Mouse (Mus musculus): ENCODE data around the gene Eefsec. TPM values are rescaled to one million over a fixed set of nuclear protein-coding genes. Genes with fewer than 3 reads are reported as not detected.

The Eefsec gene
- polyA plus RNA-seq (2016; fragmentation: Nextera tagmentation; extraction: Ambion mirVana): 27.9 and 29.9 TPM in 2 replicates

DNA sequence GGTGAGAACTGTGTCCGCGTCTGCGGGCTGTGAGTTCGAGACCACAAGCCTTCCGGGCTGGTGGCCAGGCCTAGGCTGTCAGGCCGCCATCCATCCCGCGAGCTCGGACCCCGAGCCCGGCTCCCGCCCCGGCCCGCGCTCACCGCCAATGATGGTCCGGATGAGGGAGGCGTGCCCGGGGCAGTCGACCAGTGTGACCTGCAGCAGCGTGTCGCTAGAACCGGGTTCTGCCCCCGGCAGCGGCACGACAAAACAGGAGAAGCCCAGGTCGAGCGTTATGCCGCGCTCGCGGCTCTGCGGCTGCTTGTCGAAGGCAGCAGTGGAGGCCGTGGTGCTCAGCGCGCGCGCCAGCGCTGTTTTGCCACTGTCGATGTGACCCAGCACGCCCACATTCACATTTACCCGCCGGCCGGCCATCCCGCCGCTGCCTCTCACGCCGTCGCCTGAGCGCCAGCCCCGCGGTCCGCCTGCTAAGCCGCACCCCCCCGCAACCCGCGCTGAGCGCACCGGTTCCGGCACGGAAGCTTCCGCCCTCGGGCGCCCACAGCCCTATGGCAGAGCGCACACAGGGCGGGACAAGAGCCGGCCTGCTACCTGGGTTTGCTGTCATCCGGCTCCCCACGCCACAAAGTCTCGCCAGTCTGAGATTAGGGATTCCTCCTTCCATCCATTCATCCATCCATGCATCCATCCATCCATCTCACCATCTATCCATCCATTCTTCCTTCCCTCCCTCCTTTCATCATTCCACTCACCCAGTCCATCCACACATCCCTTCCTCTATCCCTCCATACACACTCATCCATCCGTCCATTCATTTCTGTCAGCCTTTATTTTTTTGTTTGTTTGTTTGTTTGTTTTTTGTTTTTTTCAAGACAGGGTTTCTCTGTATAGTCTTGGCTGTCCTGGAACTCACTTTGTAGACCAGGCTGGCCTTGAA is at the start of gene Eefsec:
Gene Eefsec, minus strand, starts transcription at position 477 of the 940 bp plus-strand sequence.
- Histone ChIP-seq H3K27ac (replicated peaks) (peak within 1 kb of the TSS; percentile 80), H3K4me2 (replicated peaks) (peak within 1 kb of the TSS; percentile 85), H3K9me3 (no peaks in the 10 kb centered on the region), H3K27me3 (peaks cover 18% of the 10 kb centered on the region; the same call in 1 of the 2 replicates), H3K4me1 (peaks cover 18% of the 10 kb centered on the region), H3K4me3 (peak within 1 kb of the TSS; percentile 87), H3K9ac (replicated peaks) (peak within 1 kb of the TSS; percentile 86), H3K36me3 (no peaks in the 10 kb centered on the region)
- ATAC-seq (ENCODE audit: low FRiP score, low read depth): peak; percentile 91
- 2% methylated on average over 65 of the region's 72 CpGs for WGBS

DNA sequence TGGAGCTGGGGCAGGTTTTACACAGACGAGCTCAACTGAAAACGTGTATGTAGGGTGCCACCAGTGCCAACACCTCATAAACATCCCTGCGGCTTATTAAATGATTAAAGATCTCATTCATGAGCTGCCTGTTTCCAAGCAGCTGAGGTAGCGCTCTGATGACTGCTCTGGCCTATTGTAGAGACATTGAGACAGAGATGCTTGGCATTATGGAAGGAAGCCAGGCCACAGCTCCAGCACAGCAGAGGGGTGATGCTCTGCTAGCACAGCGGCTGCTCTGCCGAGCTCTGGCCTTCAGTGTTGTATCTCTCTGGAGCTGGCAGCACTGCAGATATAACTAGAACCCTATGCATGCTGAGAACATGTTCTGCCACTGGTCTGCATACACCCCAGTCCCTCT is 47.4 kb upstream of the Eefsec start:
- Histone ChIP-seq H3K27ac (replicated peaks) (no peak overlapping the region), H3K4me1 (no peaks in the 10 kb centered on the region), H3K27me3 (0 out of 2 replicates have a peak, but pooled peaks cover 3% of the 10 kb centered on the region), H3K36me3 (peaks cover 69% of the 10 kb centered on the region), H3K9me3 (no peaks in the 10 kb centered on the region), H3K9ac (replicated peaks) (no peak overlapping the region), H3K4me3 (no peak overlapping the region), H3K4me2 (replicated peaks) (no peak overlapping the region)
- no peak for ATAC-seq (ENCODE audit: low FRiP score, low read depth)
- WGBS: 94% methylated on average over 6 of the region's 6 CpGs

DNA sequence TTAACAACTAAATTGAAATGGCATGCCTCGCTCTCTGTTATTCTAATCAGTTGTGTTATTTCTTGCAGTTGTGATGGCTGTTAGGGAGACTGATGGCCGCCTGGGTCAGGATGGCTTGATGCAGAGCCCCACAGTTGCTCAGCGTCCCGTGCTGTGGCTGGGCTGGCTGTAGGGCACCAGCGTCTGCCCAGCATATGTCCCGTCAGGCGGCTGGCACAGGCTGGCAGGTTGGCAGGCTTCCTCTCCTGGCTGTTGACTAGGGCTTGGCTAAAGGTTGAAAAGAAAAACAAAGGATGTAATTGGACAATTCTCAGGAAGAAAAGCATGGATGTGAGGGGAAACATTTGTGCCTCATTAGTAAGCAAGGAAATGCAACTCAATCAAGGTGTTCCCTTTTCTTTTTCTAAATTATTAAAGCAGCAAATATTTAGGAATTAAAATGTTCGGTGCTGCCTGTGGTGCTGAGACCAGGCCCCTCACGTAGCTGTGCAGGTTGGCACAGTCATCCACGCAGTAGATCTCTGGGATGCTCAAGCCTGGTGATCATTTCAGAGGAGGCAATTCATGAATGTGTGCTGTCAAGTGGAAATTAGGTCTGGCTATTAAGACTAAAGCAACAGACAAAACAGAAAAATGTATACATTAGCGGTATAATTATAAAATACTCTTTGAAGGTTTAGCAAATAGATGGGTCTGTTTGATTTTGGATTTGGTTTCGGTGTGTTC is 44.5 kb upstream of the Eefsec start:
- WGBS: 97% methylated on average over 12 of the region's 12 CpGs
- no peak overlapping the region for H3K9ac ChIP-seq (replicated peaks)
- no peak overlapping the region for H3K4me3 ChIP-seq
- H3K4me2 ChIP-seq (replicated peaks): no peak overlapping the region
- H3K4me1 ChIP-seq: no peaks in the 10 kb centered on the region
- peaks cover 74% of the 10 kb centered on the region for H3K36me3 ChIP-seq
- H3K27ac ChIP-seq (replicated peaks): no peak overlapping the region
- no peaks in the 10 kb centered on the region for H3K9me3 ChIP-seq
- no peak for ATAC-seq (ENCODE audit: low FRiP score, low read depth)
- H3K27me3 ChIP-seq: no peaks in the 10 kb centered on the region

DNA sequence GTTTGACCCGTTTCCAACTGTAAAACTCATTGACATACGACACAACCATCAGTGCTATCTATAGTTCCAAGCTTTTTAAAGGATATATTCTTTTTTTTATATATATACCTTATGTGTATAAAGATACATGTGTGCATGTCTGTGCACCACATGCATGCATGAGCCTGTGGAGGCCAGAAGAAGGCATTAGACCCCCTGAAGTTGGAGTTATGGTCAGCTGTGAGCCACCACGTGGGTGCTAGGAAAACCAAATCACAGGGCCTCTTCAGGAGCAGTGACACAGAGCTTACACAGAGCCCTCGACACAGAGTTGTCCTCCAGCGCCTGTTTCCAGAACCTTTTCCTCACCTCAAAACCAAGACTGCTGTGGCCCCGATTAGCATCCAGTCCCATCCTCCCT is 43.5 kb upstream of the Eefsec start:
- Histone ChIP-seq H3K27me3 (no peaks in the 10 kb centered on the region), H3K4me1 (no peaks in the 10 kb centered on the region), H3K9me3 (no peaks in the 10 kb centered on the region), H3K27ac (replicated peaks) (no peak overlapping the region), H3K4me2 (replicated peaks) (no peak overlapping the region), H3K4me3 (no peak overlapping the region), H3K9ac (replicated peaks) (no peak overlapping the region), H3K36me3 (peaks cover 79% of the 10 kb centered on the region)
- 87% methylated on average over 6 of the region's 6 CpGs for WGBS
- ATAC-seq (ENCODE audit: low FRiP score, low read depth): no peak

DNA sequence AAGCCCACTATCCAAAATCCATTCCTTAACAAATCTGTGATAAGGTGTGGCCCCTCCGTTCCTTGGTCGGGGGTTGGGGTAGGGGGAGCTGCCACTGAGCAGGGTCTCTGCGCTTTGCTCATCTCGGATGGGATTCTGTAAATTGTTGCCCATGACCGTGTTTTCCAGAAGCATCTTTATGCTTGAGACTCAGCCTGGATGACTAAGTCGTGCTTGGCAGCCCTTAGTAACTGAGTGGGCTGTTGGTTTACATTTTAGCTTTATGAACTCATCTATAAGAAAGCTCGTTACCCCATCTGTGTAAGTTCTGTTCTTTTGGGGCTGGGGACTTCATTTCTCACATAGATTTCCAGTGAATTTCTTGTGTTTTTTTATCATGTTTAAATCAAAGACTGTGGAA is 42.7 kb upstream of the Eefsec start:
- no peak overlapping the region for H3K4me2 ChIP-seq (replicated peaks)
- no peak overlapping the region for H3K4me3 ChIP-seq
- peaks cover 84% of the 10 kb centered on the region for H3K36me3 ChIP-seq
- no peaks in the 10 kb centered on the region for H3K9me3 ChIP-seq
- H3K27ac ChIP-seq (replicated peaks): no peak overlapping the region
- no peaks in the 10 kb centered on the region for H3K4me1 ChIP-seq
- H3K9ac ChIP-seq (replicated peaks): no peak overlapping the region
- ATAC-seq (ENCODE audit: low FRiP score, low read depth): no peak
- H3K27me3 ChIP-seq: no peaks in the 10 kb centered on the region
- WGBS: 97% methylated on average over 7 of the region's 7 CpGs

DNA sequence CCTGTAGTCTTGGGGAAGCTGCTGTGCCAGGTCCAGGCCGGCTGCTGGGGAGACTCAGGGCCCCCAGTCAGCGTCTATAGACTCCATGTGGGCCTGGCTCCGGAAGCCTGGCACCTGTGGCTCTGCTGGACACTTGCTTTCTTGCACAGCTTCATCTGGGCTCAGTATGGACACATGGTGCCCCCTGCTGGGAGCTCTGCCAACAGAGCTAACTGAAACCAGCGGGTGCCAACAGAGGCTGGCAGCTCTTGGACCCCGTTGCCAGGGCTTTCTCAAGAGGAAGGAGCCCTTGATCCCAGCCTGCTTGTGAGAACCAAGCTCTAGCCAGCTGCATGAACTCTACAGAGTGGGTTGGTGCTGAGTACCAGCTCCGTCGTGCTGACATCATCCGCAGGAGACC is 40.6 kb upstream of the Eefsec start:
- no peaks in the 10 kb centered on the region for H3K9me3 ChIP-seq
- no peak overlapping the region for H3K4me3 ChIP-seq
- no peaks in the 10 kb centered on the region for H3K4me1 ChIP-seq
- peaks cover 83% of the 10 kb centered on the region for H3K36me3 ChIP-seq
- ATAC-seq (ENCODE audit: low FRiP score, low read depth): no peak
- 95% methylated on average over 8 of the region's 8 CpGs for WGBS
- no peak overlapping the region for H3K4me2 ChIP-seq (replicated peaks)
- H3K27ac ChIP-seq (replicated peaks): no peak overlapping the region
- no peaks in the 10 kb centered on the region for H3K27me3 ChIP-seq
- no peak overlapping the region for H3K9ac ChIP-seq (replicated peaks)

DNA sequence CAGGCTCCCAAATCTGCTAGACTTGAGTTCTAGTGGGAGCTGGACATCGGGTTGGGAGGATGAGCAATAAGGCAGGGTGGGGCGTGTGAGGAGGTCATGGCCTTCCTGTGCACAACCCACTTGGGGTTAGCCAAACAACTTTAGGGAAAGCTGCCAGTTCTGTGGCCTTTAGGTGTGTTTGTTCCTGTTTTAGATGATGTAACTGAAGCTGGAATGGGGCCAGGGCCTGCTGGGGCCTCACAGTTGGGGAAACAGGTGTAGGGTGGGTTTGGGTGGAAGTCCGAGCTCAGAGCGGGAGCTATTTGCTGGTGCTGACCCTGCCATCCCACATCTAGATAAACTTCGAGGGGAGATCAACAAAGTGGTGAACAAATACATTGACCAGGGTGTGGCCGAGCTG is 39.0 kb upstream of the Eefsec start:
- H3K27ac ChIP-seq (replicated peaks): no peak overlapping the region
- H3K36me3 ChIP-seq: peaks cover 87% of the 10 kb centered on the region
- no peak for ATAC-seq (ENCODE audit: low FRiP score, low read depth)
- H3K27me3 ChIP-seq: no peaks in the 10 kb centered on the region
- no peak overlapping the region for H3K4me3 ChIP-seq
- WGBS: 89% methylated on average over 6 of the region's 6 CpGs
- H3K4me1 ChIP-seq: no peaks in the 10 kb centered on the region
- no peak overlapping the region for H3K9ac ChIP-seq (replicated peaks)
- no peaks in the 10 kb centered on the region for H3K9me3 ChIP-seq
- H3K4me2 ChIP-seq (replicated peaks): no peak overlapping the region

DNA sequence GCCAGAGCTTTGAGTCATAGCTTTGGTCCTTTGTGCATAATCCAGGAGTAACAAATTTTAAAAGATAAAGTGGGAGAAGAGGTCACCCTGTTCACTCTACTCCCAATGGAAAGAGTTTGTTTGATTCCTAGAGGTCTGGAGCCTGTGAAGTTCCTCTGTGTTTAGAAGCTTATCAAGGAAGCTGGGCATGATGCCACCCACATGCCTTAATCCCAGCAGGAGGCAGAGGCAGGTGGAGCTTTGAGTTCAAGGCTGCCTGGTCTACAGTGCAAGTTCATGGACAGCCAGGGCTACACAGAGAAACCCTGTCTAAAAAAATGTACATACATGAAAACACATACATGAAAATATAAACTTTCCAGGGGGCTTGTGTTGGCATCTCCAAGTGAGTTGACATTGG is 37.6 kb upstream of the Eefsec start:
- no peaks in the 10 kb centered on the region for H3K9me3 ChIP-seq
- H3K27me3 ChIP-seq: no peaks in the 10 kb centered on the region
- H3K27ac ChIP-seq (replicated peaks): no peak overlapping the region
- H3K4me2 ChIP-seq (replicated peaks): no peak overlapping the region
- no peaks in the 10 kb centered on the region for H3K4me1 ChIP-seq
- H3K36me3 ChIP-seq: peaks cover 95% of the 10 kb centered on the region
- no peak for ATAC-seq (ENCODE audit: low FRiP score, low read depth)
- H3K4me3 ChIP-seq: no peak overlapping the region
- no peak overlapping the region for H3K9ac ChIP-seq (replicated peaks)

DNA sequence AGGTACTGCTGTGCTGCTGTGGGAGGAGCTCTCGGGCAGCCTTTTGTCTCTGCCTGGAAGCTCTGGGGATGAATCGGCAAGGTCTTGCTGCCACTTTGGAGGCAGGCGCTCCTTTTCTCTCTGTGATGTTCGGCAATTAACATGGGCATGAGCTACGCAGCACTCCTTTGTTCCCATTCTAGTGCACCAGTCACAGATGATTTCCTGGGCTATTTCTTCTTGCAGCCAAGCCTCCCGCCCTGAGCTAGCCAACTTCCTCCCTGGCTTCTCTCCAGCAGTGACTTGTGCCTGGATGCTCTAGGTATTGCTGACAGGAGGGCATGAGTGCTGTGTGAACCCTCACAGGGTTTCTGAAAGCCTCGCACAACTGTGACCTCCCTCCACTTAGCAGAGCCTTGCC is 36.8 kb upstream of the Eefsec start:
- no peak for ATAC-seq (ENCODE audit: low FRiP score, low read depth)
- H3K4me3 ChIP-seq: no peak overlapping the region
- H3K9ac ChIP-seq (replicated peaks): no peak overlapping the region
- peaks cover 97% of the 10 kb centered on the region for H3K36me3 ChIP-seq
- WGBS: 82% methylated on average over 7 of the region's 7 CpGs
- H3K9me3 ChIP-seq: no peaks in the 10 kb centered on the region
- H3K27ac ChIP-seq (replicated peaks): no peak overlapping the region
- H3K4me1 ChIP-seq: no peaks in the 10 kb centered on the region
- H3K4me2 ChIP-seq (replicated peaks): no peak overlapping the region
- H3K27me3 ChIP-seq: no peaks in the 10 kb centered on the region

DNA sequence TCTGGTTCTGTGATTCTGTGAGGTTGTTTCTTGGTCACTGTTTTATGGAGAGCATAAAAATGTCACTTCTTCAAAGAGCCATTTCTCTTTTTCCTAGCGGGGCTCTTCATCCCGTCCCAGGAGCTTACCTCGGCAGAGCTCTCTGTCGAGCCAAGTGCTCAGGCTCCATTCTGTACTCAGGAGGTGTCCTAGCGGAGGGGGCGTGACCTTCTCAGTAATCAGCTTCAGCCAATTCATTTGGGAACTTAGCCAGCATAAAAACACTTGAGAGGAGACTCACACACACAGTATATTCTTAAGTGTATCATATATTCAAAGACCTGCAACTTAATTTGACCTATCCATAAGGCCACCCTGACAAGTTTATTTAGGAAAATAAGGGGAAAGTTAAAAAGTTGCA is 34.1 kb upstream of the Eefsec start:
- peaks cover 93% of the 10 kb centered on the region for H3K36me3 ChIP-seq
- ATAC-seq (ENCODE audit: low FRiP score, low read depth): no peak
- H3K27ac ChIP-seq (replicated peaks): no peak overlapping the region

DNA sequence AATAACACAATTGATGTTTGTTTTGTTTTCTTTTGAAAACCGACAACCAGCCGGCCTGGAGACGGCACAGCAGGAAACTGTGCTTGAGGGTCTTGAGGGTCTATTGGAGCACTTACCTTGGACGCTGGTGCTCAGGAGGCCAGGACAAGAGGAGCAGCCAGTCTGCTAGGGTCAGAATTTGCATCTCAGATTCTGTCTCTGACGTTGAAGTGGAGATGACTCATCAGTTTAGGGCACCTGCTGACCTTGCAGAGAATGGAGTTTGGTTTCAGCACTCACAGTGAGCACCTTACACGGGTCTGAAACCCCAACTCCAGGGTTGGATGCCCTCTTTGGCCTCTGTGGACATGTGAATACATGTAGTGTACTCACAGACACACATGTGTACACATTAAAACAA is 23.5 kb upstream of the Eefsec start:
- WGBS: 68% methylated on average over 6 of the region's 6 CpGs
- Histone ChIP-seq H3K9ac (replicated peaks) (no peak overlapping the region), H3K36me3 (peaks cover 69% of the 10 kb centered on the region), H3K27ac (replicated peaks) (no peak overlapping the region), H3K27me3 (no peaks in the 10 kb centered on the region), H3K4me3 (no peak overlapping the region), H3K4me1 (peaks cover 12% of the 10 kb centered on the region), H3K4me2 (replicated peaks) (no peak overlapping the region), H3K9me3 (no peaks in the 10 kb centered on the region)
- ATAC-seq (ENCODE audit: low FRiP score, low read depth): no peak

More for the DNA sequence above, 34.1 kb upstream of the Eefsec start:
- Histone ChIP-seq H3K4me2 (replicated peaks) (no peak overlapping the region), H3K27me3 (no peaks in the 10 kb centered on the region), H3K9me3 (no peaks in the 10 kb centered on the region), H3K4me1 (no peaks in the 10 kb centered on the region), H3K9ac (replicated peaks) (no peak overlapping the region), H3K4me3 (no peak overlapping the region)
- 75% methylated on average over 6 of the region's 6 CpGs for WGBS

DNA sequence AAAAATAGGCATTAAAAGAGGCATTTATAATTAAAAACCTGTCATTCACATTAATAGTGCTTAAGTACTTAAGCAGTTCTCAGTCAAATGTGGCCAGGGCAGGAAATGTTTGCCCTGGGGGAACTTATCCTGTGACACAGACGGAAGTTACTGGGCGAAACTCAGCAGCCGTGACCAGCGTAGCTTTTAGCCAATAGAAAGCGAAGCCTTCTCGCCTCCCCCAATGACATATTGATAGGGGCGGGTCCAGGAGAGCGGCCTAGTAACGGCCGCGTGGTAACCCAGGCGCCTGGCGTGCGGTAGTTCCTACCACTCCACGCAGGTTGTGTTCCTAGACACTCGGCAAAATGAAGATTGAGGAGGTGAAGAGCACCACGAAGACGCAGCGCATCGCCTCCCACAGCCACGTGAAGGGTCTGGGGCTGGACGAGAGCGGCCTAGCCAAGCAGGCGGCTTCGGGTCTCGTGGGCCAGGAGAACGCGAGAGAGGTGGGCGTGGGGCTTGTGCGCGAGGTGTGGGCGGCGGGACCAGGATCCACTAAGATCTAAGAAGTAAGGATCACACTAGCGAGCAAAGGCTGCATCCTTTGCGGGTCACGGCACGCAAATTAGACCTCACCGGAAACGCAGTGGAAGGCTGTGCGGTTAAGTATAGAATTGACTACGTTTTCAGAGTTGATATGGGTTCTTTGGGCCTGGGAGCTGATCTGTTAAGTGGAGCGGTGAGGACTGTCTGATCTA is 19.0 kb upstream of the Eefsec start, which contains the start of gene Ruvbl1:
Gene Ruvbl1, plus strand, starts transcription at position 229 of the 740 bp plus-strand sequence.
- Histone ChIP-seq H3K27ac (replicated peaks) (no peak within 1 kb of the TSS), H3K9me3 (no peaks in the 10 kb centered on the region), H3K4me3 (peak within 1 kb of the TSS; percentile 73), H3K27me3 (no peaks in the 10 kb centered on the region), H3K36me3 (peaks cover 26% of the 10 kb centered on the region), H3K9ac (replicated peaks) (peak within 1 kb of the TSS; percentile 81), H3K4me2 (replicated peaks) (peak within 1 kb of the TSS; percentile 88), H3K4me1 (peaks cover 12% of the 10 kb centered on the region)
- under 1% methylated on average over 42 of the region's 42 CpGs for WGBS
- peak; percentile 100 for ATAC-seq (ENCODE audit: low FRiP score, low read depth)

All from midbrain, embryonic 12.5 days (tissue).